Mouse (Mus musculus) right cerebral cortex, postnatal 10 days (tissue): Measurements from ENCODE around the gene Adat3.

Source experiments
- DNase-seq, 2 experiments: peaks; one replicate each; pipeline ENCODE4 v3.0.0; 2021; ENCODE audit warnings: low spot score in 2 of 2

The Adat3 gene

DNA sequence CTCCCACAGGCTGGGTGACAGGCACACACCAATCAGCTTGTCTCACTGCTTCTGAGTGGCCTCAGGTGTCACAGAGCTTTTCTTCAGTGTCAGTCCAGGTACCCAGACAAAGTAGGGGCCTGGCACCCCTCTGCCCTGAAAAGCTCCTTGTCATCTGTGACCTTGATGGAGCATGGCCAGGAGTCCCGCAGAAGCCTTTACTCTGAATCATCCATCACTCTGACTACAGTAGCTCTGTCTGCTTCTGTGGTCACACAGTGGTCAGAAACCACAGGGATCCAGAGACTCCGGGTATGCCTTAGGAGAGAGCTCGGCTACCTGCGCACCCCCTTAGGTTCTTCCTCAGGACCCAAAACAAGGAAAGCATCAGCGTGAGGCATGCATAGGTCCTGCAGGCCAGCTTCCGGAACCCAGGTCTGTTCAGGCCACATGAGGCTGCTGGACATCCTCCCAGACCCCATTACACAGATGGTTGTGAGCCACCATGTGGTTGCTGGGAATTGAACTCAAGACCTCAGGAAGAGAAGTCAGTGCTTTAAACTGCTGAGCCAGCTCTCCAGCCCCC is 50.6 kb downstream of the Adat3 start:
- DNase-seq, result no peak

DNA sequence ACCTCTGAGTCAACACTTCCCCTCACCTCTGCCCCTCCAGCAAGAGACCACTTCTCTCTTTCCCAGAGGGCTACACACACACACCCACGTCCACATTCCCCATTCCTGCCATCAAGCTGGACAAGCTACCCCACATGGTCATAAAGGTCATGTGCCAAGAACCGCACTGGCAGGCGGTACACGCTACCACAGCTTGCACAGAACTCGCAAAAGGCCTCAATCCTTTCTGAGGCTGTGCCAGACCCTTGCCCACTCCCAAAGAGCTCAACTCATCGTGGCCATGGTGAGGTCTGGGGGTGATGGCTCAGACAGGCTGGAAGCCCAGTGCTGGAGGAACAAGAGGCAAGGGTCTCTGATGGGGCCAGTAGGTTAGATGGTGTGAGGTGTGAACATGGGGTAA is 52.2 kb downstream of the Adat3 start:
- DNase-seq, result no peak

DNA sequence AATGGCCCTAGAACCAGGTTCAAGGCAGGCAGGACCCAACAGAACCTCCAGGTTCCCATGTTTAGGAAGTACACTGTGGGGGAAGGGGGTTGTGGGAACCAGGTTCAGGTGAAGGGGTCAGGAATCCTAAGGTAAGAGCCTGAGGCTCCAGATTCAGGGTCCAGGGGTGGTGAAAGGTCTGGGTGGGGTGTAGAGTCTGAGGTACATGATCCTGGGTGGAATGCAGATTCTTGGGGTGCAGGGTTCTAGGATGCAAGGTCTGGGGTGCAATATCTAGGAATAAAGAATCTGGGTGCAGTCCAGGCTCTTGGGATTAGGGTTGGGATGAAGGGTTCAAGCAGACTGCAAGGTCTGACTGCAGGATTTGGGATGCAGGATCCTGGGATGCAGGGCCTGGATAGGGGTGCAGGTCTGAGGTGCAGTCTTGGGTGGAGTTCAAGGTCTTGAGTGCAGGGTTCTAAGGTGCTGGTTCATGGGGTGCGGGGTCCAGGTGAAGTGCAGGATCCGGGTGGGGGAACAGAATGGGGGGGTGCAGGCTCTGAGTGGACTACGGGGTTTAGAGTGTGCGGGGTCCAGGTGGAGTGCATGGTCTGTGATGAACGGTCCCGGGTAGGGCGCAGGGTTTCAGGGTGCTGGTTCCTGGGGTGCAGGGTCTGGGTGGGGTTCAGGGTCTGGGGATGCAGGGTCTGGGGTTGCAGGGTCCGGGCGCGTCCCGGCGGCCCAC is 52.9 kb downstream of the Adat3 start:
- DNase-seq, result no peak

DNA sequence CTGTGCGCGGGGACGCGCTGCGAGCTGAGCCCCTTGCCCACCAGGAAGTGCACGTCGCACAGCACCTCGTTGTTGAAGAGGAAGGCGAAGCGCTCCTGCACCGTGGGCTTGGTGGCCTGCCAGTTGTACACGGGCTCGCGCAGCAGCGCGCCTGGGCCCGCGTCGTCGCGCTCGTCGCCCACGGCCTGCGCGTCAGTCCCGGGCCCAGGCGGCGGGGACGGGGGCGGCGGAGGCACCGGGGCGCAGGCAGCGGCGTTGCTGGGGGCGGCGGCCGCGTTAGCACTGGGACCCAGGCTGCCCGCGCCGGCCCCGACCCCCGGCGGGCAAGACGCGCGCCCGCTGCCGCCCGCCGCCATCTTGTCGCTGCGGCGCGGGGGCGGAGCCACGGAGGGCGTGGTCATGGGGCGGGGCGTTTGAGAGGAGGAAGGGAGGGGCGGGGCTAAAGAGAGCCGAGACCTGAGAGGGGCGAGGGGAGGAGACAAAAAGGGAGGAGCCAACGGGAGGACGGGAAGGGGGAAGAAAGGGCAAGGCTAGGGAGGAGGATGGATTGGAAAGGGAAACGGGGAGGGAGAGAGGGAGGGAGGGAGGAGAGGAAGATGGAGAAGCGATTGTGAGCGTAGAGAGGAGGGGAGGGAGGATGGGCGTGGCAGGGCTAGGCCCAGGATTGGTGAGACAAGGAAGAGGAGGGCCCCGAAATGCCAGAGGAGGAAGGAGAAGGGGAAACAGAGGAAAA is 53.6 kb downstream of the Adat3 start:
- DNase-seq, result peak; percentile 97

DNA sequence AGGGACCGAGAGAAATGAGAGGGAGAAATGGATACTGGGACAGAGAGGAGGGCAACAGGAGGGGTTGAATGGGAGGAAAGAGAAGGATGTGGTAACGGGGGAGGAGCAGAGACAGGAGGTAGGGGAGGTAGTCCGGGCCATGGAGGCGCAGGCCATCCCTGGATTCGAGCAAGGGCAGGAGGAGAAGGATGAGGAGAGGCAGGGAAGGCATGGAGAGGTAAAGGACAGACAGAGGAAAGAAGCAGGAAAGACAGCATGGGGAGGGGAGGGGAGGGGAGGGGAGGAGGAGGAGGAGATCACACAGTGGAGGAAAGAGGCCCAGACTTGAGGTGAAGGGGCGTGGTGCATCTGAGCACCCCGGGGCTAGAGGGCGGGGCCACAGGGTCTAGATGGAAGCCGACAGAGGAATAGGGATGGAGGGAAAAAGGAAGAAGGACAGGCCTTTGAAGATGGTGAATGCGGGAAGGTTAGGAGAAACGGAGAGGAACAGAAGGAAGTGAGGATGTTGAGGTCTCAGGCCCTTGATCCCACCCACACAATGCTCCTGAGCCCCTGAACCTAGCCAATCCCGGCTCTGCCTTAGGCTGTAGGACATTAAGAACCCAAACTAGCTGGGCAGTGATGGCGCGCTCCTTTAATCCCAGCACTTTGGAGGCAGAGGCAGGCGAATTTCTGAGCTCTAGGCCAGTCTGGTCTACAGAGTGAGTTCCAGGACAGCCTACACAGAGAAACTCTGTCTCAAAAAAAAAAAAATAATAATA is 54.4 kb downstream of the Adat3 start, which contains the start of gene Btbd2:
Gene Btbd2, minus strand, starts transcription at position 209 of the 761 bp plus-strand sequence.
- no peak for DNase-seq
